Mouse (Mus musculus) layer of hippocampus, postnatal 14 days (tissue): ENCODE data around the gene Acad12. TPM values are rescaled to one million over a fixed set of nuclear protein-coding genes. Genes with fewer than 3 reads are reported as not detected.
"Not testable (repeated sequence)": the region's sequence is repeated elsewhere in the genome, so short reads cannot be mapped to it uniquely, and the experiment has no call there.

Source experiments
- DNase-seq, 2 experiments: peaks; one replicate each; pipeline ENCODE4 v3.0.0; 2021 to 2022; ENCODE audit warnings: low spot score in 2 of 2, mixed read lengths in 1 of 2
- long read RNA-seq, 2 experiments: library from polyadenylated mRNA; stranded (forward); transcript quantifications; one replicate each; pipeline ENCODE4 v2.0.0; 2021
- total RNA-seq, 2 experiments: library from RNA; stranded (reverse); gene quantifications; 2 replicates each; pipeline ENCODE4 v1.2.3; 2021

Acad12 gene
- total RNA-seq, result 1 to 10 TPM; 4.7 to 4.9 TPM
- long read RNA-seq, experiment 1, partial matches to known transcripts, result 1 of 11 reads
- long read RNA-seq, experiment 1, other reads (novel, unspliced or antisense), result 9 of 11 reads
- long read RNA-seq, experiment 2, partial matches to known transcripts, result 1 of 7 reads
- long read RNA-seq, experiment 2, other reads (novel, unspliced or antisense), result 6 of 7 reads

GRCm38 (mm10) chr5:121618592-121619513 lies at the start of gene Acad12:
Gene Acad12, minus strand, starts transcription at chr5:121618938.
- peak; percentile 70 to 76 for DNase-seq

GRCm38 (mm10) chr5:121668411-121668810 lies 49.7 kb upstream of the Acad12 start:
- DNase-seq, result no peak

GRCm38 (mm10) chr5:121667067-121667466 lies 48.3 kb upstream of the Acad12 start:
- DNase-seq, result no peak

GRCm38 (mm10) chr5:121664971-121665370 lies 46.2 kb upstream of the Acad12 start:
- no peak for DNase-seq

GRCm38 (mm10) chr5:121664078-121664477 lies 45.3 kb upstream of the Acad12 start:
- no peak for DNase-seq

GRCm38 (mm10) chr5:121663456-121663855 lies 44.7 kb upstream of the Acad12 start:
- DNase-seq, result no peak

- no peak for DNase-seq
These were observed 42.8 kb upstream of the Acad12 start for GRCm38 (mm10) chr5:121661494-121661893.

GRCm38 (mm10) chr5:121660897-121661254 lies 42.1 kb upstream of the Acad12 start:
- DNase-seq, result no peak

GRCm38 (mm10) chr5:121660059-121660896 lies 41.5 kb upstream of the Acad12 start, which contains the start of the genes Acad10 and Brap:
Gene Acad10, minus strand, starts transcription at chr5:121660514.
Gene Brap, plus strand, starts transcription at chr5:121660563.
- DNase-seq, result peak; percentile 91 to 95

GRCm38 (mm10) chr5:121657656-121658055 lies 38.9 kb upstream of the Acad12 start:
- DNase-seq, result not testable (repeated sequence)

- DNase-seq, result not testable (repeated sequence)
These were observed 38.1 kb upstream of the Acad12 start for GRCm38 (mm10) chr5:121656866-121657265.

GRCm38 (mm10) chr5:121654526-121654925 lies 35.8 kb upstream of the Acad12 start:
- no peak for DNase-seq

- no peak for DNase-seq
These were observed 30.4 kb upstream of the Acad12 start for GRCm38 (mm10) chr5:121649134-121649533.

- no peak for DNase-seq
These were observed 20.9 kb upstream of the Acad12 start for GRCm38 (mm10) chr5:121639601-121640000.

GRCm38 (mm10) chr5:121637296-121637695 lies 18.6 kb upstream of the Acad12 start:
- DNase-seq, result no peak

GRCm38 (mm10) chr5:121634668-121635067 lies 15.9 kb upstream of the Acad12 start:
- no peak for DNase-seq

GRCm38 (mm10) chr5:121632804-121633203 lies 14.1 kb upstream of the Acad12 start:
- no peak for DNase-seq

GRCm38 (mm10) chr5:121631106-121631647 lies 12.4 kb upstream of the Acad12 start:
- not testable (repeated sequence) for DNase-seq

GRCm38 (mm10) chr5:121627871-121628270 lies 9.1 kb upstream of the Acad12 start:
- peak; percentile 59 to 67 for DNase-seq

GRCm38 (mm10) chr5:121623241-121623640 lies 4.5 kb upstream of the Acad12 start:
- no peak for DNase-seq

GRCm38 (mm10) chr5:121621102-121621501 lies 2.4 kb upstream of the Acad12 start:
- no peak for DNase-seq
